Mouse (Mus musculus) heart, embryonic 13.5 days (tissue): ENCODE results near the gene Cblc. TPM values are rescaled to one million over a fixed set of nuclear protein-coding genes. Genes with fewer than 3 reads are reported as not detected.
"Not testable (repeated sequence)": the region's sequence is repeated elsewhere in the genome, so short reads cannot be mapped to it uniquely, and the experiment has no call there.

Experiments used
- ATAC-seq: fragments of 200-750 bp; cut with Nextera tagmentation; 2 replicates; pipeline ENCODE4 v1.8.0; 2017; ENCODE audit warnings: moderate TSS enrichment; ENCODE audit not compliant: insufficient number of reproducible peaks, low FRiP score, low TSS enrichment; ENCODE audit errors: extremely low read depth
- H3K27ac ChIP-seq: fragments of 300-500 bp; sonication (generic); replicated peaks from 2 replicates; pipeline ENCODE4 v1.5.1; 2015; ENCODE audit warnings: moderate library complexity, mild to moderate bottlenecking, inconsistent platforms
- H3K27me3 ChIP-seq: fragments of 300-500 bp; sonication (generic); replicated peaks from 2 replicates; pipeline ENCODE4 v1.6.1; 2015; ENCODE audit warnings: mild to moderate bottlenecking, inconsistent platforms
- H3K36me3 ChIP-seq: fragments of 300-500 bp; sonication (generic); 2 replicates; pipeline ENCODE4 v1.6.1; 2015; ENCODE audit warnings: mild to moderate bottlenecking, inconsistent platforms
- H3K4me1 ChIP-seq: fragments of 300-500 bp; sonication (generic); 2 replicates; pipeline ENCODE4 v1.6.1; 2015; ENCODE audit warnings: inconsistent platforms
- H3K4me2 ChIP-seq: fragments of 300-500 bp; sonication (generic); 2 replicates; pipeline ENCODE4 v1.6.1; 2015; ENCODE audit warnings: inconsistent platforms, mild to moderate bottlenecking, moderate library complexity
- H3K4me3 ChIP-seq: fragments of 300-500 bp; sonication (generic); 2 replicates; pipeline ENCODE4 v1.5.1; 2015; ENCODE audit warnings: moderate library complexity, mild to moderate bottlenecking, inconsistent platforms
- H3K9ac ChIP-seq: fragments of 300-500 bp; sonication (generic); 2 replicates; pipeline ENCODE4 v1.6.1; 2015; ENCODE audit warnings: inconsistent platforms, mild to moderate bottlenecking, moderate library complexity
- H3K9me3 ChIP-seq: fragments of 300-500 bp; sonication (generic); 2 replicates; pipeline ENCODE4 v1.6.1; 2016; ENCODE audit warnings: inconsistent platforms
- WGBS: fragments of 180-500 bp; shearing (Covaris S2); methylation state at CpG from one replicate; pipeline ENCODE4 v1.1.7; 2015; ENCODE audit warnings: mixed read lengths; 5-methylcytosine and 5-hydroxymethylcytosine counted together
- polyA plus RNA-seq: library from polyadenylated mRNA; unstranded; fragments of >200 nt; fragmentation: Nextera tagmentation; extraction: Ambion mirVana; gene quantifications from 2 replicates; pipeline ENCODE4 v1.2.1, GENCODE M21; 2015

The Cblc gene
- polyA plus RNA-seq, 1 experiment from 2014 or later = 0.59 TPM

- no peak overlapping the region for H3K4me3 ChIP-seq
- H3K36me3 ChIP-seq = no peaks in the 10 kb centered on the region
- no peak for ATAC-seq
- peaks cover 10% of the 10 kb centered on the region for H3K4me1 ChIP-seq
- peaks cover 4% of the 10 kb centered on the region; the same call in 1 of the 2 replicates for H3K9me3 ChIP-seq
- no peak overlapping the region for H3K4me2 ChIP-seq
- no peak overlapping the region for H3K9ac ChIP-seq
- H3K27ac ChIP-seq = no peak overlapping the region
- WGBS = 36% methylated on average over 2 of the region's 2 CpGs
- H3K27me3 ChIP-seq = peaks cover 34% of the 10 kb centered on the region
Observed at GRCm38 (mm10) chr7:19800764-19801163, 4.2 kb upstream of the Cblc start.

GRCm38 (mm10) chr7:19796254-19796653 is 355 bp downstream of the Cblc start:
- Histone ChIP-seq H3K4me3 (peak overlapping the region; percentile 33; the same call in 1 of the 2 replicates), H3K9me3 (no peaks in the 10 kb centered on the region), H3K36me3 (no peaks in the 10 kb centered on the region), H3K27me3 (peaks cover 47% of the 10 kb centered on the region), H3K27ac (no peak overlapping the region), H3K9ac (peak overlapping the region; percentile 67), H3K4me2 (peak overlapping the region; percentile 56), H3K4me1 (peaks cover 10% of the 10 kb centered on the region)
- 13% methylated on average over 18 of the region's 18 CpGs for WGBS
- ATAC-seq = no peak

- Histone ChIP-seq H3K9ac (no peak overlapping the region), H3K4me3 (no peak overlapping the region), H3K4me1 (peaks cover 10% of the 10 kb centered on the region), H3K4me2 (no peak overlapping the region), H3K27me3 (peaks cover 50% of the 10 kb centered on the region), H3K36me3 (no peaks in the 10 kb centered on the region), H3K27ac (no peak overlapping the region), H3K9me3 (no peaks in the 10 kb centered on the region)
- ATAC-seq = no peak
- WGBS = 69% methylated on average over 2 of the region's 2 CpGs
Observed at GRCm38 (mm10) chr7:19795236-19795635, 1.4 kb downstream of the Cblc start.

GRCm38 (mm10) chr7:19792701-19793630 is 3.6 kb downstream of the Cblc start:
- Histone ChIP-seq H3K4me1 (peaks cover 13% of the 10 kb centered on the region), H3K4me3 (no peak overlapping the region), H3K4me2 (no peak overlapping the region), H3K27me3 (peaks cover 48% of the 10 kb centered on the region), H3K27ac (no peak overlapping the region), H3K9ac (no peak overlapping the region), H3K36me3 (no peaks in the 10 kb centered on the region), H3K9me3 (no peaks in the 10 kb centered on the region)
- whole genome bisulfite sequencing = 80% methylated on average over 19 of the region's 19 CpGs
- no peak for ATAC-seq

GRCm38 (mm10) chr7:19791504-19791903 is 5.1 kb downstream of the Cblc start:
- H3K4me3 ChIP-seq, H3K9ac ChIP-seq, H3K36me3 ChIP-seq, H3K4me1 ChIP-seq, H3K9me3 ChIP-seq, H3K27ac ChIP-seq, ATAC-seq, H3K4me2 ChIP-seq: not testable (repeated sequence)
- peaks cover 35% of the 10 kb centered on the region for H3K27me3 ChIP-seq
- 78% methylated on average over 2 of the region's 2 CpGs for WGBS

- H3K4me2 ChIP-seq = peak overlapping the region; percentile 79
- ATAC-seq = 0 out of 2 replicates have a peak, but pooled peaks have one; percentile 5
- WGBS = 2% methylated on average over 19 of the region's 19 CpGs
- peak overlapping the region; percentile 83 for H3K9ac ChIP-seq
- no peaks in the 10 kb centered on the region for H3K36me3 ChIP-seq
- H3K9me3 ChIP-seq = no peaks in the 10 kb centered on the region
- H3K4me1 ChIP-seq = peaks cover 3% of the 10 kb centered on the region
- peaks cover 20% of the 10 kb centered on the region for H3K27me3 ChIP-seq
- peak overlapping the region; percentile 52 for H3K4me3 ChIP-seq
- H3K27ac ChIP-seq = no peak overlapping the region; the same call in 1 of the 2 replicates
Observed at GRCm38 (mm10) chr7:19789904-19790347, 6.7 kb downstream of the Cblc start.

- WGBS = 48% methylated on average over 12 of the region's 12 CpGs
- H3K4me1 ChIP-seq = peaks cover 3% of the 10 kb centered on the region
- peaks cover 9% of the 10 kb centered on the region; the same call in 1 of the 2 replicates for H3K27me3 ChIP-seq
- no peaks in the 10 kb centered on the region for H3K9me3 ChIP-seq
- no peak overlapping the region for H3K9ac ChIP-seq
- H3K27ac ChIP-seq = no peak overlapping the region
- no peak overlapping the region for H3K4me2 ChIP-seq
- ATAC-seq = no peak
- no peaks in the 10 kb centered on the region for H3K36me3 ChIP-seq
- H3K4me3 ChIP-seq = no peak overlapping the region
Observed at GRCm38 (mm10) chr7:19785874-19786458, 10.6 kb downstream of the Cblc start.

GRCm38 (mm10) chr7:19784764-19785535 is 11.7 kb downstream of the Cblc start:
- H3K9ac ChIP-seq = no peak overlapping the region
- H3K9me3 ChIP-seq = no peaks in the 10 kb centered on the region; the same call in 1 of the 2 replicates
- no peak for ATAC-seq
- H3K36me3 ChIP-seq = no peaks in the 10 kb centered on the region
- peaks cover 3% of the 10 kb centered on the region; the same call in 1 of the 2 replicates for H3K27me3 ChIP-seq
- H3K4me3 ChIP-seq = no peak overlapping the region
- WGBS = 19% methylated on average over 11 of the region's 11 CpGs
- H3K4me1 ChIP-seq = peaks cover 3% of the 10 kb centered on the region
- H3K27ac ChIP-seq = no peak overlapping the region
- H3K4me2 ChIP-seq = no peak overlapping the region

- WGBS = 78% methylated on average over 8 of the region's 8 CpGs
- no peak overlapping the region for H3K27ac ChIP-seq
- no peak for ATAC-seq
Observed at GRCm38 (mm10) chr7:19783630-19784029, 13.0 kb downstream of the Cblc start.

GRCm38 (mm10) chr7:19782645-19783044 is 14.0 kb downstream of the Cblc start:
- ATAC-seq = no peak
- Histone ChIP-seq H3K27ac (no peak overlapping the region), H3K4me1 (no peaks in the 10 kb centered on the region), H3K9me3 (no peaks in the 10 kb centered on the region; the same call in 1 of the 2 replicates), H3K27me3 (no peaks in the 10 kb centered on the region), H3K9ac (no peak overlapping the region), H3K36me3 (no peaks in the 10 kb centered on the region), H3K4me2 (no peak overlapping the region), H3K4me3 (no peak overlapping the region)
- WGBS = 83% methylated on average over 4 of the region's 4 CpGs

More at GRCm38 (mm10) chr7:19783630-19784029, 13.0 kb downstream of the Cblc start:
- H3K27me3 ChIP-seq = no peaks in the 10 kb centered on the region
- H3K9me3 ChIP-seq = no peaks in the 10 kb centered on the region; the same call in 1 of the 2 replicates
- H3K4me1 ChIP-seq = no peaks in the 10 kb centered on the region
- no peak overlapping the region for H3K4me2 ChIP-seq
- no peaks in the 10 kb centered on the region for H3K36me3 ChIP-seq
- H3K4me3 ChIP-seq = no peak overlapping the region
- H3K9ac ChIP-seq = no peak overlapping the region

GRCm38 (mm10) chr7:19781741-19782140 is 14.9 kb downstream of the Cblc start:
- Histone ChIP-seq H3K9me3 (no peaks in the 10 kb centered on the region; the same call in 1 of the 2 replicates), H3K4me2 (no peak overlapping the region)

More at GRCm38 (mm10) chr7:19781741-19782140, 14.9 kb downstream of the Cblc start:
- Histone ChIP-seq H3K27ac (no peak overlapping the region), H3K9ac (no peak overlapping the region), H3K36me3 (no peaks in the 10 kb centered on the region), H3K27me3 (no peaks in the 10 kb centered on the region), H3K4me3 (no peak overlapping the region), H3K4me1 (no peaks in the 10 kb centered on the region)
- WGBS = 86% methylated on average over 7 of the region's 7 CpGs
- ATAC-seq = no peak
